Mouse (Mus musculus) ES-CJ7 (cell line): ENCODE data around the gene Sec31b.

Experiments used
- DNase-seq: peaks from one replicate; pipeline ENCODE4 v3.0.0; 2011; ENCODE audit warnings: low read depth, low spot score

The Sec31b gene

GRCm38 (mm10) chr19:44535376-44535775, 10.3 kb downstream of the Sec31b start:
- no peak for DNase-seq

- DNase-seq = no peak
Measured at GRCm38 (mm10) chr19:44530018-44530417, 15.6 kb downstream of the Sec31b start.

- no peak for DNase-seq
Measured at GRCm38 (mm10) chr19:44525551-44526205, 20.0 kb downstream of the Sec31b start.

- DNase-seq = peak; percentile 82
Measured at GRCm38 (mm10) chr19:44519152-44519551, 26.5 kb downstream of the Sec31b start.

- peak; percentile 80 for DNase-seq
Measured at GRCm38 (mm10) chr19:44517996-44518768, 27.5 kb downstream of the Sec31b start.

- no peak for DNase-seq
Measured at GRCm38 (mm10) chr19:44515769-44516168, 29.9 kb downstream of the Sec31b start.

- peak; percentile 31 for DNase-seq
Measured at GRCm38 (mm10) chr19:44514521-44515451, 30.9 kb downstream of the Sec31b start.

GRCm38 (mm10) chr19:44513921-44514482, 31.7 kb downstream of the Sec31b start:
- no peak for DNase-seq

- no peak for DNase-seq
Measured at GRCm38 (mm10) chr19:44513054-44513833, 32.4 kb downstream of the Sec31b start.

GRCm38 (mm10) chr19:44512601-44513000, 33.1 kb downstream of the Sec31b start:
- DNase-seq = no peak

- peak; percentile 32 for DNase-seq
Measured at GRCm38 (mm10) chr19:44511451-44512231, 34.0 kb downstream of the Sec31b start.

- DNase-seq = no peak
Measured at GRCm38 (mm10) chr19:44510534-44511175, 35.0 kb downstream of the Sec31b start.

- no peak for DNase-seq
Measured at GRCm38 (mm10) chr19:44502741-44503140, 42.9 kb downstream of the Sec31b start.

- no peak for DNase-seq
Measured at GRCm38 (mm10) chr19:44501925-44502324, 43.7 kb downstream of the Sec31b start.

- DNase-seq = no peak
Measured at GRCm38 (mm10) chr19:44500240-44500639, 45.4 kb downstream of the Sec31b start.

GRCm38 (mm10) chr19:44498936-44499335, 46.7 kb downstream of the Sec31b start:
- no peak for DNase-seq

- DNase-seq = no peak
Measured at GRCm38 (mm10) chr19:44496941-44497340, 48.7 kb downstream of the Sec31b start.

- no peak for DNase-seq
Measured at GRCm38 (mm10) chr19:44496511-44496910, 49.2 kb downstream of the Sec31b start.

- DNase-seq = no peak
Measured at GRCm38 (mm10) chr19:44493128-44493527, 52.5 kb downstream of the Sec31b start, which contains the start of gene Wnt8b. TSS of gene Wnt8b (plus strand) at chr19:44493472.
